Mouse (Mus musculus): ENCODE data around the gene Galm.

GRCm38 (mm10) chr17:80168425-80169182 is 41.3 kb downstream of the Galm start:
- TF ChIP-seq GATA1 (IDR thresholded peaks at IDR 0.05; ENCODE audit: low read length) (no peak), TAL1 (IDR thresholded peaks at IDR 0.05; ENCODE audit: low read length) (no peak)

Measured in erythroblast, embryonic 14.5 days (primary cell).